Mouse (Mus musculus) embryonic fibroblast, embryonic 13.5 days (primary cell): ENCODE measurements at regions not wholly inside any gene's neighbourhood (a gene's known extent, or its start where the extent isn't known, plus 50 kb on each side); places are given as distances from the start of the nearest gene placed in this dataset.

Experiments used
- CTCF ChIP-seq: IDR thresholded peaks from 2 replicates; pipeline ENCODE4 v1.5.1; 2011; ENCODE audit warnings: mild to moderate bottlenecking, control low read depth, low read length, moderate library complexity, borderline replicate concordance; ENCODE audit not compliant: insufficient read depth
- POLR2A ChIP-seq: IDR thresholded peaks from 2 replicates; pipeline ENCODE4 v1.6.1; 2011; ENCODE audit warnings: low read depth, mild to moderate bottlenecking, control low read depth, low read length, moderate library complexity

DNA sequence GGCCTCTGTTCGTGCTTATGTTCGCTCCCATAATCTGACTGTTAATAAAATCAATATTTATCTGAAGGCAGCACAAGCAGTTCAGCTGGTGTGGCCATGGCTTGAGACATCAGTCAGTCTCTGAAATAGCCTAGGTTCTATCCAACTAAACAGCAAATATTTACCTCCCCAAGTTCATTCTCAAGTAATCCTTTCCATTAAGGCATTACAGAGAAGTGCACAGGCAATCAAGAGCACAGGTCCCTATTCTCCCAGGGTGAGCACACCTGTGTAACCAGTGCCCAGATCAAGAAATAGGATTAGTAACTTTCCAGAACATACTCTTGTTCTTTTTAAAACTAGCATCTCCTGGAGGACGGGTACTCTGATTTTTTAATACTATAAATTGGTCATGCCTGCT is 199.2 kb upstream of the Bmp2 start:
- no peak for TF ChIP-seq CTCF
- no peak for TF ChIP-seq POLR2A
